Mouse (Mus musculus): ENCODE data around the gene Kcne1. TPM values are rescaled to one million over a fixed set of nuclear protein-coding genes. Genes with fewer than 3 reads are reported as not detected.
A peak's percentile ranks its signal among the peaks of the same experiment; 100 is the strongest.

Kcne1 gene
- polyA plus RNA-seq, 1 experiment from 2014 or later: 3.7 TPM

DNA sequence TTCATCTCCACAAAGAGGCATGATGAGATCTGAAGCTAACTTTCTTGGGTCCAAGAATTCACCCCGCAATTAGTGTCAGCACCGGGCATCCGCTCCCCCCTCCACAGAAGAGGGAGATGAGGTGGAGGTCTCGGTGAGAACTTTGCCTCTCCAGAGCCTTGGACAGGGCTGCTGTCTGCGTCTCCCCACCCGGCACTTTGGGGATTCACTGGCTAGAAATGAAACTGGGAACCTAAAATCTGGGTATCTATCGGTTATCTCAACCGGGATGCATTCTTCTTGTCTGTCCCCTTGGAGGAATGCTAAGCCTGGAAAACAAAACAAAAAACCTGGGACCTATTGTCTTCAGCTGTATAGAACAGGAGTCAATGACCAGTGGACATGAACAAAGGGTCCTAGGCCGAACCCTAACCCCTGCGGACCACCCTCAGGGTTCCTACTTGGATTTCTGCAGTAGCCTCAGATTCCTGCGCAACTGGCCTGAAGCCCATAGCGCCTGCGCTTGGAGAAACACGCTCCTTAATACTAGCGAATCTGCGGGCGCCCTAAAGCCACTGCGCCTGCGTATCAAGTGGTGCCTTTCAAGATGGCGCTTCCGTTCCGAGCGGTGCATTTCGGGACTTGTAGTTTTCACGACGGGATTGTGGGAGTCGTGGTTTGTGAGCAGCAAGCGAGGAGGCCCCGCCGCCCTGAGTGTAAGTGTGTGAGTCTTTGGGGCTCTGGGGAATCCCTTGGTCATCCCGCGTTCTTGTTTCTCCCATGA is 58.4 kb downstream of the Kcne1 start, which contains the start of gene Smim11:
Gene Smim11 (plus strand): TSS at position 638 of the 763 bp plus-strand sequence.
- H3K4me2 ChIP-seq (replicated peaks; ENCODE audit: low read depth, low read length): peak within 1 kb of the TSS; percentile 85
- H3K9ac ChIP-seq (replicated peaks; ENCODE audit: low read length): peak within 1 kb of the TSS; percentile 88
- ATAC-seq (ENCODE audit: low FRiP score, low TSS enrichment): peak; percentile 93
- H3K9me3 ChIP-seq (ENCODE audit: low read length): no peaks in the 10 kb centered on the region
- no peaks in the 10 kb centered on the region for H3K27me3 ChIP-seq (ENCODE audit: insufficient read depth, low read length)
- H3K4me3 ChIP-seq (ENCODE audit: low read length): peak within 1 kb of the TSS; percentile 83
- no peaks in the 10 kb centered on the region for H3K36me3 ChIP-seq (ENCODE audit: insufficient read depth, low read length)
- peak within 1 kb of the TSS; percentile 78 for H3K27ac ChIP-seq (ENCODE audit: low read length)
- 11% methylated on average over 32 of the region's 32 CpGs for WGBS
- H3K4me1 ChIP-seq (ENCODE audit: insufficient read depth, low read length): peaks cover 19% of the 10 kb centered on the region

Other genes with a start within 250 kb of the Kcne1 start
- 0.21 TPM in 1 of 2 replicates, not detected in the other for gene Kcne2, start 67.1 kb downstream of the Kcne1 start, polyA plus RNA-seq (2015; fragmentation: Nextera tagmentation; extraction: Ambion mirVana)
- gene Smim11, start 58.2 kb downstream of the Kcne1 start, polyA plus RNA-seq (2015; fragmentation: Nextera tagmentation; extraction: Ambion mirVana): 101 and 110 TPM in 2 replicates
- gene Fam243, start 38.0 kb downstream of the Kcne1 start, polyA plus RNA-seq (2015; fragmentation: Nextera tagmentation; extraction: Ambion mirVana): 0.07 TPM in 1 of 2 replicates, not detected in the other
- 33.4 and 33.9 TPM in 2 replicates for gene Rcan1, start 111.4 kb upstream of the Kcne1 start, polyA plus RNA-seq (2015; fragmentation: Nextera tagmentation; extraction: Ambion mirVana)
- 6.9 and 8.1 TPM in 2 replicates for gene Clic6, start 126.3 kb upstream of the Kcne1 start, polyA plus RNA-seq (2015; fragmentation: Nextera tagmentation; extraction: Ambion mirVana)